Mouse (Mus musculus) forebrain, embryonic 13.5 days (tissue): ENCODE data around the gene Ppfia1. TPM values are rescaled to one million over a fixed set of nuclear protein-coding genes. Genes with fewer than 3 reads are reported as not detected.
A peak's percentile ranks its signal among the peaks of the same experiment; 100 is the strongest.

Experiments used
- ATAC-seq: fragments of 200-750 bp; cut with Nextera tagmentation; 2 replicates; pipeline ENCODE4 v1.8.0; 2017
- H3K27ac ChIP-seq: fragments of 300-500 bp; sonication (generic); 2 replicates; pipeline ENCODE4 v1.5.1; 2015; ENCODE audit warnings: inconsistent platforms, mild to moderate bottlenecking, moderate library complexity
- H3K27me3 ChIP-seq: fragments of 300-500 bp; sonication (generic); 2 replicates; pipeline ENCODE4 v1.6.1; 2015; ENCODE audit warnings: mild to moderate bottlenecking, inconsistent platforms
- H3K36me3 ChIP-seq: fragments of 300-500 bp; sonication (generic); 2 replicates; pipeline ENCODE4 v1.6.1; 2015; ENCODE audit warnings: mild to moderate bottlenecking, inconsistent platforms; ENCODE audit not compliant: poor library complexity, severe bottlenecking
- H3K4me1 ChIP-seq: fragments of 300-500 bp; sonication (generic); 2 replicates; pipeline ENCODE4 v1.6.1; 2015; ENCODE audit warnings: inconsistent platforms
- H3K4me2 ChIP-seq: fragments of 300-500 bp; sonication (generic); 2 replicates; pipeline ENCODE4 v1.6.1; 2015; ENCODE audit warnings: inconsistent platforms, mild to moderate bottlenecking, moderate library complexity
- H3K4me3 ChIP-seq: fragments of 300-500 bp; sonication (generic); 2 replicates; pipeline ENCODE4 v1.5.1; 2015; ENCODE audit warnings: mild to moderate bottlenecking, inconsistent platforms
- H3K9ac ChIP-seq: fragments of 300-500 bp; sonication (generic); 2 replicates; pipeline ENCODE4 v1.6.1; 2015; ENCODE audit warnings: mild to moderate bottlenecking, inconsistent platforms
- H3K9me3 ChIP-seq: fragments of 300-500 bp; sonication (generic); replicated peaks from 2 replicates; pipeline ENCODE4 v1.6.1; 2016; ENCODE audit warnings: inconsistent platforms
- WGBS: fragments of 180-500 bp; shearing (Covaris S2); methylation state at CpG from one replicate; pipeline ENCODE4 v1.1.7; 2015; 5-methylcytosine and 5-hydroxymethylcytosine counted together
- polyA plus RNA-seq: library from polyadenylated mRNA; unstranded; fragments of >200 nt; fragmentation: Nextera tagmentation; extraction: Ambion mirVana; gene quantifications from 2 replicates; pipeline ENCODE4 v1.2.1, GENCODE M21; 2015

Gene Ppfia1
- polyA plus RNA-seq, 1 experiment from 2014 or later: 29.0 TPM

GRCm38 (mm10) chr7:144471103-144471502, 82.4 kb downstream of the Ppfia1 start:
- H3K27ac ChIP-seq: peak overlapping the region; percentile 79

GRCm38 (mm10) chr7:144470545-144471059, 82.9 kb downstream of the Ppfia1 start, which contains the start of gene Cttn:
Cttn (minus strand) TSS chr7:144471009.
- H3K9ac ChIP-seq: peak within 1 kb of the TSS; percentile 96
- peak within 1 kb of the TSS; percentile 97 for H3K4me3 ChIP-seq
- H3K36me3 ChIP-seq: peaks cover 7% of the 10 kb centered on the region
- WGBS: 1% methylated on average over 29 of the region's 30 CpGs
- no peaks in the 10 kb centered on the region for H3K27me3 ChIP-seq
- H3K9me3 ChIP-seq: no peaks in the 10 kb centered on the region
- H3K27ac ChIP-seq: peak within 1 kb of the TSS; percentile 79
- peaks cover 24% of the 10 kb centered on the region for H3K4me1 ChIP-seq
- H3K4me2 ChIP-seq: peak within 1 kb of the TSS; percentile 92
- peak; percentile 98 for ATAC-seq

More at GRCm38 (mm10) chr7:144471103-144471502, 82.4 kb downstream of the Ppfia1 start:
- H3K9ac ChIP-seq: peak overlapping the region; percentile 96
- peaks cover 8% of the 10 kb centered on the region; the same call in 1 of the 2 replicates for H3K36me3 ChIP-seq
- H3K9me3 ChIP-seq: no peaks in the 10 kb centered on the region
- H3K4me3 ChIP-seq: peak overlapping the region; percentile 97
- no peaks in the 10 kb centered on the region for H3K27me3 ChIP-seq
- peaks cover 24% of the 10 kb centered on the region for H3K4me1 ChIP-seq
- ATAC-seq: no peak
- H3K4me2 ChIP-seq: peak overlapping the region; percentile 92
- 86% methylated on average over 2 of the region's 2 CpGs for WGBS

GRCm38 (mm10) chr7:144469908-144470544, 83.5 kb downstream of the Ppfia1 start:
- 1% methylated on average over 31 of the region's 31 CpGs for whole genome bisulfite sequencing
- Histone ChIP-seq H3K36me3 (peaks cover 10% of the 10 kb centered on the region), H3K4me3 (peak overlapping the region; percentile 97), H3K9me3 (no peaks in the 10 kb centered on the region), H3K4me2 (peak overlapping the region; percentile 92), H3K27me3 (no peaks in the 10 kb centered on the region), H3K9ac (peak overlapping the region; percentile 96), H3K4me1 (peaks cover 24% of the 10 kb centered on the region), H3K27ac (peak overlapping the region; percentile 79; the same call in 1 of the 2 replicates)
- ATAC-seq: peak; percentile 40

- no peak for ATAC-seq
- Histone ChIP-seq H3K4me3 (peak overlapping the region; percentile 97), H3K27ac (0 out of 2 replicates have a peak overlapping the region, but pooled peaks have one; percentile 79), H3K4me2 (peak overlapping the region; percentile 92), H3K9ac (peak overlapping the region; percentile 96), H3K27me3 (no peaks in the 10 kb centered on the region), H3K9me3 (no peaks in the 10 kb centered on the region), H3K4me1 (peaks cover 24% of the 10 kb centered on the region), H3K36me3 (peaks cover 18% of the 10 kb centered on the region)
- WGBS: 18% methylated on average over 4 of the region's 4 CpGs
Measured at GRCm38 (mm10) chr7:144469181-144469641, 84.3 kb downstream of the Ppfia1 start.

GRCm38 (mm10) chr7:144468741-144469140, 84.8 kb downstream of the Ppfia1 start:
- peaks cover 24% of the 10 kb centered on the region for H3K4me1 ChIP-seq
- H3K27ac ChIP-seq: no peak overlapping the region
- H3K9ac ChIP-seq: peak overlapping the region; percentile 96; the same call in 1 of the 2 replicates
- H3K36me3 ChIP-seq: peaks cover 22% of the 10 kb centered on the region
- ATAC-seq: no peak
- H3K9me3 ChIP-seq: no peaks in the 10 kb centered on the region
- 91% methylated on average over 5 of the region's 5 CpGs for WGBS
- no peaks in the 10 kb centered on the region for H3K27me3 ChIP-seq
- peak overlapping the region; percentile 97; the same call in 1 of the 2 replicates for H3K4me3 ChIP-seq
- H3K4me2 ChIP-seq: peak overlapping the region; percentile 92

GRCm38 (mm10) chr7:144462577-144462976, 91.0 kb downstream of the Ppfia1 start:
- Histone ChIP-seq H3K4me3 (no peak overlapping the region), H3K36me3 (peaks cover 84% of the 10 kb centered on the region), H3K9me3 (no peaks in the 10 kb centered on the region), H3K4me1 (no peaks in the 10 kb centered on the region), H3K27me3 (no peaks in the 10 kb centered on the region), H3K27ac (no peak overlapping the region), H3K4me2 (no peak overlapping the region), H3K9ac (no peak overlapping the region)
- ATAC-seq: no peak
- WGBS: 92% methylated on average over 7 of the region's 7 CpGs

- WGBS: 96% methylated on average over 6 of the region's 6 CpGs
- H3K27me3 ChIP-seq: no peaks in the 10 kb centered on the region
- H3K4me1 ChIP-seq: no peaks in the 10 kb centered on the region
- no peak overlapping the region for H3K27ac ChIP-seq
- peaks cover 96% of the 10 kb centered on the region for H3K36me3 ChIP-seq
- ATAC-seq: no peak
- no peak overlapping the region for H3K4me2 ChIP-seq
- H3K9ac ChIP-seq: no peak overlapping the region
- no peak overlapping the region for H3K4me3 ChIP-seq
- no peaks in the 10 kb centered on the region for H3K9me3 ChIP-seq
Measured at GRCm38 (mm10) chr7:144461246-144461902, 92.2 kb downstream of the Ppfia1 start.

GRCm38 (mm10) chr7:144458881-144459280, 94.6 kb downstream of the Ppfia1 start:
- Histone ChIP-seq H3K9ac (no peak overlapping the region), H3K4me3 (no peak overlapping the region), H3K4me1 (no peaks in the 10 kb centered on the region), H3K27me3 (no peaks in the 10 kb centered on the region), H3K36me3 (peaks cover 100% of the 10 kb centered on the region), H3K27ac (no peak overlapping the region), H3K4me2 (no peak overlapping the region), H3K9me3 (no peaks in the 10 kb centered on the region)
- ATAC-seq: no peak
- WGBS: 96% methylated on average over 1 of the region's 1 CpGs

GRCm38 (mm10) chr7:144450661-144451060, 102.9 kb downstream of the Ppfia1 start:
- Histone ChIP-seq H3K4me2 (no peak overlapping the region), H3K27ac (no peak overlapping the region), H3K4me1 (peaks cover 15% of the 10 kb centered on the region), H3K4me3 (no peak overlapping the region), H3K36me3 (peaks cover 99% of the 10 kb centered on the region), H3K9me3 (no peaks in the 10 kb centered on the region), H3K27me3 (no peaks in the 10 kb centered on the region), H3K9ac (no peak overlapping the region)
- ATAC-seq: no peak
- WGBS: 95% methylated on average over 9 of the region's 9 CpGs

- Histone ChIP-seq H3K4me2 (no peak overlapping the region), H3K27ac (peak overlapping the region; percentile 72), H3K4me3 (no peak overlapping the region), H3K9me3 (no peaks in the 10 kb centered on the region), H3K27me3 (no peaks in the 10 kb centered on the region), H3K4me1 (peaks cover 15% of the 10 kb centered on the region), H3K9ac (0 out of 2 replicates have a peak overlapping the region, but pooled peaks have one; percentile 5), H3K36me3 (peaks cover 99% of the 10 kb centered on the region)
- WGBS: 66% methylated on average over 13 of the region's 13 CpGs
- peak; percentile 93 for ATAC-seq
Measured at GRCm38 (mm10) chr7:144449637-144450570, 103.6 kb downstream of the Ppfia1 start.

GRCm38 (mm10) chr7:144448186-144448585, 105.3 kb downstream of the Ppfia1 start:
- H3K9me3 ChIP-seq: no peaks in the 10 kb centered on the region
- peaks cover 98% of the 10 kb centered on the region for H3K36me3 ChIP-seq
- peaks cover 15% of the 10 kb centered on the region for H3K4me1 ChIP-seq
- ATAC-seq: no peak
- no peak overlapping the region for H3K27ac ChIP-seq
- 100% methylated on average over 1 of the region's 1 CpGs for WGBS
- H3K27me3 ChIP-seq: no peaks in the 10 kb centered on the region
- no peak overlapping the region for H3K4me3 ChIP-seq
- H3K4me2 ChIP-seq: no peak overlapping the region
- no peak overlapping the region for H3K9ac ChIP-seq
